46 mouse cellular contexts compared by ENCODE assay signal in the genomic region with DNA sequence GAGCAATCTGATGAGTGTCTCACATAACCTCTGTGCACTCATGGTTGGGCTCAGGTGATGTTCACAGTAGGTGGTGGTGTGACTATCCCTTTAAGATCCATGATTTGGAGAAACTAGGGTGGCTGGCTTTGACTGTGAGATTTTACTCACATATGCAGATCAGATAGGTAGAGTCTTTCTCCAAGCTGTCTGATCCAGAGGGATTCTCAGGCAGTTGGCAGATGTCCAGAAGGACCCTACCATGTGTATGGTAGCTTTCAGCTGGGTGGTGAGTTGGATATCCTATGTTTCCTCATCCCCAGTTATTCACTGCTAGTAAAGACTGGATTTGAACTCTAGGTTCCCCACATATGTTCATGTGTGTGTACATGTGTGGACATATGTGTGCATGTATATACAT. TPM values are rescaled to one million over a fixed set of nuclear protein-coding genes. Genes with fewer than 3 reads are reported as not detected.
"Had no signal": no experiment of that assay in that cellular context is flagged by ENCODE, and none has a peak within 500 bp of the region (broad histone marks: within the 10 kb centered on the region; RNA-seq: fewer than 3 reads in every experiment).

No protein-coding gene starts in this region.

- H3K27ac ChIP-seq: heart, embryonic 13.5 days; heart, embryonic 15.5 days; hindbrain, embryonic 10.5 days; hindbrain, embryonic 12.5 days; hindbrain, embryonic 13.5 days; hindbrain, embryonic 14.5 days; hindbrain, embryonic 15.5 days; hindbrain, postnatal 0 days; intestine, embryonic 15.5 days; kidney, embryonic 15.5 days; kidney, postnatal 0 days; layer of hippocampus, adult 2 months; left cerebral cortex, adult 2 months had no signal

- H3K9ac ChIP-seq: heart, embryonic 12.5 days; heart, embryonic 13.5 days; heart, embryonic 15.5 days; hindbrain, embryonic 12.5 days; hindbrain, embryonic 13.5 days; hindbrain, embryonic 14.5 days; hindbrain, embryonic 15.5 days; intestine, embryonic 15.5 days; kidney, embryonic 15.5 days had no signal

- H3K27me3 ChIP-seq: heart, embryonic 12.5 days; heart, embryonic 13.5 days; heart, embryonic 15.5 days; hindbrain, embryonic 12.5 days; hindbrain, embryonic 13.5 days; hindbrain, embryonic 15.5 days; intestine, embryonic 15.5 days; kidney, embryonic 15.5 days had no signal

- DNase-seq: heart, postnatal 10 days; heart, postnatal 14 days; heart, postnatal 4 days; kidney, adult 11 months; kidney, adult 18-20 months; kidney, adult 2 months; kidney, adult 8-10 months; kidney, adult 9 months; kidney, postnatal 10 days; kidney, postnatal 14 days; kidney, postnatal 25 days; kidney, postnatal 36 days; kidney, postnatal 4 days; layer of hippocampus, adult 9-11 months; layer of hippocampus, postnatal 36 days had no signal

- H3K4me3 ChIP-seq: heart, embryonic 12.5 days; heart, embryonic 13.5 days; heart, embryonic 15.5 days; hindbrain, embryonic 10.5 days; hindbrain, embryonic 12.5 days; hindbrain, embryonic 13.5 days; hindbrain, embryonic 15.5 days; intestine, embryonic 15.5 days; kidney, embryonic 15.5 days; layer of hippocampus, adult 2 months; left cerebral cortex, adult 2 months had no signal

- H3K36me3 ChIP-seq: heart, embryonic 12.5 days; heart, embryonic 13.5 days; heart, embryonic 15.5 days; hindbrain, embryonic 10.5 days; hindbrain, embryonic 12.5 days; hindbrain, embryonic 13.5 days; hindbrain, embryonic 15.5 days; intestine, embryonic 15.5 days; kidney, embryonic 15.5 days had no signal

- H3K9me3 ChIP-seq: heart, embryonic 12.5 days; heart, embryonic 13.5 days; heart, embryonic 15.5 days; hindbrain, embryonic 10.5 days; hindbrain, embryonic 12.5 days; hindbrain, embryonic 13.5 days; hindbrain, embryonic 15.5 days; intestine, embryonic 15.5 days; kidney, embryonic 15.5 days had no signal

- H3K4me1 ChIP-seq: hindbrain, embryonic 10.5 days; hindbrain, embryonic 12.5 days; hindbrain, embryonic 13.5 days; hindbrain, embryonic 15.5 days; intestine, embryonic 15.5 days had no signal

RNA-seq across cellular contexts. Expression of a gene that starts 42.6 kb away (rescaled TPM):
- total RNA-seq: hematopoietic stem cell, adult 5-6 weeks; layer of hippocampus, adult 18-20 months; layer of hippocampus, adult 2 months; layer of hippocampus, adult 8-10 months; layer of hippocampus, postnatal 10 days; layer of hippocampus, postnatal 14 days; layer of hippocampus, postnatal 25 days; layer of hippocampus, postnatal 36 days; left cerebral cortex, adult 18-20 months; left cerebral cortex, adult 2 months; left cerebral cortex, adult 8-10 months had no signal
- polyA plus RNA-seq: heart, embryonic 11.5 days; heart, embryonic 12.5 days; hindbrain, embryonic 11.5 days; hindbrain, embryonic 12.5 days; hindbrain, embryonic 13.5 days; hindbrain, embryonic 14.5 days; hindbrain, embryonic 15.5 days; hindbrain, embryonic 16.5 days; hindbrain, postnatal 0 days; inflammation-experienced regulatory T-cells, adult 6 months; intestine, embryonic 14.5 days; intestine, embryonic 15.5 days; intestine, embryonic 16.5 days; intestine, postnatal 0 days; kidney, adult 2 months; kidney, embryonic 16.5 days; kidney, postnatal 0 days; large intestine, adult 2 months had no signal
